In the genomic region with DNA sequence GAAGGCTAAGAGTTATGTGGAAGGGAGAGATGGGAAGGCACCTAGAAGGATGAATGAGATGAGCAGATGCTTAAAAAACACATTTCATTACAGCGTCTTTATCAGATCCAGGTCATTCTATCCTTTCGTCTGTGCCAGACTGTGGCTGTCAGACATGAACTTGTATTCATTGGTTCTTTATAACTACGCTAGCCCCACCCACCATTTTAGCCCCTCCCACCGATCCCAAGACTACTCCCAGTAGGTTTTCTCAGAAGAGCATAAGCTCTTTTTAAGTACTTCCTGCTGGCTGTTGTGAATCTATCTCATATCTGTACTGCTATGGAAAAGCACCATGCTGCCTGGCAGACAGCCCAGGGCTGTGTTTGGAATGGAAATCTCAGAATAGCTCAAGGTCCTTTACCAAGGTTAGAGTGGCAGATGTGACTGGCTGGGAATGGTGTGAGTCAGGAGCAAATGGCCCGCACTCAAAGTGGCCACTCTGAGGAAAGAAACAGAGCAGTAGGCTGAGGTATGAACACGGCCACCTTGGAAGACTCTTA, we compare ENCODE assay signal across 8 mouse cellular contexts.
DNase-seq lines count a peak whose midpoint lies in the region; ATAC-seq and TF ChIP-seq lines count a peak whose summit lies in the region.
"Had no signal": no experiment of that assay in that cellular context is flagged by ENCODE, and none has a peak within 500 bp of the region (broad histone marks: within the 10 kb centered on the region; RNA-seq: fewer than 3 reads in every experiment).

No protein-coding gene starts in this region.

- H3K9me3 ChIP-seq in midbrain, postnatal 0 days (ENCODE audit: low read length), result no peaks in the 10 kb centered on the region
- no peaks in the 10 kb centered on the region for H3K9me3 ChIP-seq in midbrain, embryonic 14.5 days (ENCODE audit: control insufficient read depth, low read length)
- H3K9me3 ChIP-seq in liver, postnatal 0 days (ENCODE audit: low read length), result no peaks in the 10 kb centered on the region
- H3K9me3 ChIP-seq: hindbrain, embryonic 15.5 days had no signal

- H3K9ac ChIP-seq in midbrain, postnatal 0 days (replicated peaks; ENCODE audit: low read length, poor library complexity, severe bottlenecking), result no peak overlapping the region
- no peak overlapping the region for H3K9ac ChIP-seq in midbrain, embryonic 14.5 days (replicated peaks; ENCODE audit: low read length)
- no peak overlapping the region for H3K9ac ChIP-seq in liver, postnatal 0 days (replicated peaks)
- H3K9ac ChIP-seq: hindbrain, embryonic 15.5 days had no signal

- ATAC-seq in midbrain, postnatal 0 days (ENCODE audit: low FRiP score), result no peak
- no peak for ATAC-seq in midbrain, embryonic 14.5 days (ENCODE audit: low FRiP score, low TSS enrichment)
- ATAC-seq in liver, postnatal 0 days, result no peak

- peak; percentile 20 for DNase-seq in midbrain, postnatal 0 days (ENCODE audit: low spot score)
- DNase-seq in midbrain, embryonic 14.5 days, result no peak
- DNase-seq in cerebellum, adult 9-10 months, result peak; percentile 22
- peak; percentile 32 for DNase-seq in kidney, postnatal 10 days
- peak; percentile 59 for DNase-seq in right cerebral cortex, adult 18-20 months
- no peak for DNase-seq in c-Kit-positive CD71-positive TER-119-positive erythroid progenitor cells, embryonic 14.5 days (ENCODE audit: low spot score)
- DNase-seq in liver, postnatal 0 days, result no peak

- H3K4me1 ChIP-seq in midbrain, postnatal 0 days (ENCODE audit: insufficient read depth, low read length), result no peaks in the 10 kb centered on the region
- H3K4me1 ChIP-seq in midbrain, embryonic 14.5 days (ENCODE audit: control insufficient read depth, insufficient read depth, low read length), result no peaks in the 10 kb centered on the region
- no peaks in the 10 kb centered on the region for H3K4me1 ChIP-seq in liver, postnatal 0 days (ENCODE audit: insufficient read depth)
- H3K4me1 ChIP-seq: hindbrain, embryonic 15.5 days had no signal

- TF ChIP-seq CTCF in midbrain, postnatal 0 days (IDR thresholded peaks at IDR 0.05), result no peak
- TF ChIP-seq CTCF in liver, postnatal 0 days (IDR thresholded peaks at IDR 0.05; ENCODE audit: low read depth), result no peak

- H3K4me2 ChIP-seq in midbrain, postnatal 0 days (ENCODE audit: low read depth, low read length, poor library complexity, severe bottlenecking), result no peak overlapping the region
- no peak overlapping the region for H3K4me2 ChIP-seq in midbrain, embryonic 14.5 days (ENCODE audit: low read length)
- H3K4me2 ChIP-seq in liver, postnatal 0 days (ENCODE audit: low read depth, low read length), result no peak overlapping the region
- H3K4me2 ChIP-seq: hindbrain, embryonic 15.5 days had no signal

- 90% methylated on average over 6 of the region's 6 CpGs for WGBS in midbrain, postnatal 0 days
- WGBS in midbrain, embryonic 14.5 days, result 91% methylated on average over 6 of the region's 6 CpGs
- 76% methylated on average over 6 of the region's 6 CpGs for WGBS in liver, postnatal 0 days (ENCODE audit: insufficient replicate concordance)

- no peaks in the 10 kb centered on the region for H3K27me3 ChIP-seq in midbrain, postnatal 0 days (ENCODE audit: insufficient read depth, low read length)
- no peaks in the 10 kb centered on the region for H3K27me3 ChIP-seq in midbrain, embryonic 14.5 days (ENCODE audit: control insufficient read depth, insufficient read depth, low read length)
- no peaks in the 10 kb centered on the region for H3K27me3 ChIP-seq in liver, postnatal 0 days (ENCODE audit: insufficient read depth, low read length)
- H3K27me3 ChIP-seq: hindbrain, embryonic 15.5 days had no signal

- H3K4me3 ChIP-seq in midbrain, postnatal 0 days (ENCODE audit: low read depth, low read length), result no peak overlapping the region
- no peak overlapping the region for H3K4me3 ChIP-seq in midbrain, embryonic 14.5 days (replicated peaks; ENCODE audit: low read depth, low read length)
- H3K4me3 ChIP-seq in liver, postnatal 0 days (ENCODE audit: low read depth, low read length), result no peak overlapping the region
- H3K4me3 ChIP-seq: hindbrain, embryonic 15.5 days had no signal

- TF ChIP-seq EP300 in liver, postnatal 0 days (IDR thresholded peaks at IDR 0.05; ENCODE audit: low read depth), result no peak

- H3K36me3 ChIP-seq in midbrain, postnatal 0 days (ENCODE audit: insufficient read depth, low read length), result no peaks in the 10 kb centered on the region
- H3K36me3 ChIP-seq in midbrain, embryonic 14.5 days (ENCODE audit: control insufficient read depth, insufficient read depth, low read length), result no peaks in the 10 kb centered on the region
- no peaks in the 10 kb centered on the region for H3K36me3 ChIP-seq in liver, postnatal 0 days (replicated peaks; ENCODE audit: insufficient read depth, low read length)
- H3K36me3 ChIP-seq: hindbrain, embryonic 15.5 days had no signal

- no peak overlapping the region for H3K27ac ChIP-seq in midbrain, postnatal 0 days (ENCODE audit: low read depth, low read length)
- no peak overlapping the region for H3K27ac ChIP-seq in midbrain, embryonic 14.5 days (replicated peaks; ENCODE audit: low read depth, low read length)
- H3K27ac ChIP-seq in liver, postnatal 0 days (ENCODE audit: low read depth), result no peak overlapping the region
- H3K27ac ChIP-seq: hindbrain, embryonic 15.5 days had no signal

Comparison
In these comparisons a context has a peak if more than half of its experiments do, and no peak if none do; other contexts are left out.
1. DNase-seq: peak in midbrain, postnatal 0 days (single experiment), cerebellum, adult 9-10 months (single experiment), kidney, postnatal 10 days (single experiment) and right cerebral cortex, adult 18-20 months (single experiment); none in midbrain, embryonic 14.5 days (single experiment), c-Kit-positive CD71-positive TER-119-positive erythroid progenitor cells, embryonic 14.5 days (single experiment) and liver, postnatal 0 days (single experiment).